Mouse (Mus musculus) neural tube, embryonic 13.5 days (tissue): ENCODE measurements around the gene Dnaaf2. TPM values are rescaled to one million over a fixed set of nuclear protein-coding genes. Genes with fewer than 3 reads are reported as not detected.
A peak's percentile ranks its signal among the peaks of the same experiment; 100 is the strongest.

Experiments
- ATAC-seq: fragments of 200-750 bp; cut with Nextera tagmentation; 2 replicates; pipeline ENCODE4 v1.8.0; 2017; ENCODE audit warnings: low read depth, mild to moderate bottlenecking, moderate TSS enrichment, moderate library complexity
- H3K27ac ChIP-seq: fragments of 300-500 bp; sonication (generic); replicated peaks from 2 replicates; pipeline ENCODE4 v1.5.1; 2015; ENCODE audit warnings: moderate library complexity, mild to moderate bottlenecking, inconsistent platforms
- H3K27me3 ChIP-seq: fragments of 300-500 bp; sonication (generic); 2 replicates; pipeline ENCODE4 v1.6.1; 2015; ENCODE audit warnings: mild to moderate bottlenecking, inconsistent platforms
- H3K36me3 ChIP-seq: fragments of 300-500 bp; sonication (generic); 2 replicates; pipeline ENCODE4 v1.6.1; 2015; ENCODE audit warnings: mild to moderate bottlenecking, inconsistent platforms
- H3K4me1 ChIP-seq: fragments of 300-500 bp; sonication (generic); replicated peaks from 2 replicates; pipeline ENCODE4 v1.6.1; 2015; ENCODE audit warnings: inconsistent platforms
- H3K4me2 ChIP-seq: fragments of 300-500 bp; sonication (generic); 2 replicates; pipeline ENCODE4 v1.6.1; 2015; ENCODE audit warnings: inconsistent platforms, mild to moderate bottlenecking, moderate library complexity
- H3K4me3 ChIP-seq: fragments of 300-500 bp; sonication (generic); 2 replicates; pipeline ENCODE4 v1.5.1; 2015; ENCODE audit warnings: mild to moderate bottlenecking, inconsistent platforms
- H3K9ac ChIP-seq: fragments of 300-500 bp; sonication (generic); 2 replicates; pipeline ENCODE4 v1.6.1; 2015; ENCODE audit warnings: moderate library complexity, mild to moderate bottlenecking, inconsistent platforms
- H3K9me3 ChIP-seq: fragments of 300-500 bp; sonication (generic); 2 replicates; pipeline ENCODE4 v1.6.1; 2016; ENCODE audit warnings: inconsistent platforms
- WGBS: fragments of 180-500 bp; shearing (Covaris S2); methylation state at CpG from one replicate; pipeline ENCODE4 v1.1.7; 2015; 5-methylcytosine and 5-hydroxymethylcytosine counted together
- polyA plus RNA-seq: library from polyadenylated mRNA; unstranded; fragments of >200 nt; fragmentation: Nextera tagmentation; extraction: Ambion mirVana; gene quantifications from 2 replicates; pipeline ENCODE4 v1.2.1, GENCODE M21; 2015

The Dnaaf2 gene
- polyA plus RNA-seq, 1 experiment from 2014 or later = 7.0 TPM

- Histone ChIP-seq H3K4me2 (no peak overlapping the region), H3K9me3 (no peaks in the 10 kb centered on the region), H3K27me3 (no peaks in the 10 kb centered on the region), H3K4me3 (no peak overlapping the region), H3K27ac (no peak overlapping the region), H3K36me3 (no peaks in the 10 kb centered on the region; the same call in 1 of the 2 replicates), H3K4me1 (no peaks in the 10 kb centered on the region), H3K9ac (no peak overlapping the region)
- no peak for ATAC-seq
- WGBS = 95% methylated on average over 7 of the region's 7 CpGs
These were observed 16.2 kb upstream of the Dnaaf2 start for GRCm38 (mm10) chr12:69214393-69214792.

GRCm38 (mm10) chr12:69213186-69213777 lies 15.1 kb upstream of the Dnaaf2 start:
- no peak overlapping the region for H3K9ac ChIP-seq
- ATAC-seq = no peak
- no peak overlapping the region for H3K27ac ChIP-seq
- H3K9me3 ChIP-seq = no peaks in the 10 kb centered on the region
- no peaks in the 10 kb centered on the region; the same call in 1 of the 2 replicates for H3K36me3 ChIP-seq
- H3K27me3 ChIP-seq = no peaks in the 10 kb centered on the region
- no peaks in the 10 kb centered on the region for H3K4me1 ChIP-seq
- WGBS = 96% methylated on average over 13 of the region's 13 CpGs
- no peak overlapping the region for H3K4me2 ChIP-seq
- H3K4me3 ChIP-seq = no peak overlapping the region

- no peaks in the 10 kb centered on the region for H3K9me3 ChIP-seq
- 86% methylated on average over 5 of the region's 5 CpGs for WGBS
- no peak overlapping the region for H3K4me3 ChIP-seq
- no peak overlapping the region for H3K4me2 ChIP-seq
- ATAC-seq = no peak
- H3K27ac ChIP-seq = no peak overlapping the region
- no peaks in the 10 kb centered on the region for H3K27me3 ChIP-seq
- no peak overlapping the region for H3K9ac ChIP-seq
- H3K36me3 ChIP-seq = no peaks in the 10 kb centered on the region; the same call in 1 of the 2 replicates
- no peaks in the 10 kb centered on the region for H3K4me1 ChIP-seq
These were observed 12.8 kb upstream of the Dnaaf2 start for GRCm38 (mm10) chr12:69211057-69211456.

DNA sequence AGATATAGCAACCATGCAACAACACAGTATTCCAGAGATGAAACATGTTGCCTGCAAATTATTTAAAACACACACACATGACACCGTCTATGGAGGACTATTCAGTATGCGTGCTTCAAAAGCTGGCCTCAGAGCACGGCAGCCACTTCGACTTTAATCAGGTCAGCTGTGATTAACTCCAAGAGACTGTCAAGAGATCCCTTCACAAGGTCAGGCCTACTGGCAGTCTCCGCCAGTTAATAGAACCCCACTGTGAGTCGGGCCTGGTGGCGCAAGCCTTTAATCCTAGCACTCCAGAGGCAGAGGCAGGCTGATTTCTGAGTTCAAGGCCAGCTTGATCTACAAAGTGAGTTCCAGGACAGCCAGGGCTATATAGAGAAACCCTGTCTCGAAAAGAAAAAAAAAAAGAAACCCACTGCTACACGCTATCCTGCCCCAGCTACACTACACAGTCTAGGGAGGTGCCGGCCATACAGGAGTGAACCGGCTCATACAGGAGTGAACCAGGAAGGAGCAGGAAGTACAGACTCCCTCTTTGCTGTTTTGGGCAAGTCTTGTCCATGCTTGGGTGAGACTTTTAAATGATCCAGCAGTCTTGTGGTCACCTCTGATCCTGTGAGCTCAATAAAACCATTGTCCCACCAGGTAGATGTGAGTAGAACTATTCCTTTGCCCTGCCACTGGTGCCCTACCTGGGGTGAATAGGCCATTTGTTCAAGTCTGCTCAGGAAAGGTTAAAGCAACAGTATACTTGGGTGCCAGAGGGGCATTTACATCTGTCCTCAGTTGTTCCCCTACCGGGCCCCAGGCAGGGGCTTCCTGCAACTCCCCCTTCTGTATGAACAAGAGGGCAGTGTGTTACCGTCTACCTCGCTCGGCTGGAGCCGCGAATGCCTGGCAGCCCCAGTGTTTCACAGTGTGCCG lies 12.1 kb upstream of the Dnaaf2 start:
- Histone ChIP-seq H3K36me3 (no peaks in the 10 kb centered on the region; the same call in 1 of the 2 replicates), H3K9me3 (no peaks in the 10 kb centered on the region), H3K27ac (no peak overlapping the region), H3K27me3 (no peaks in the 10 kb centered on the region), H3K9ac (no peak overlapping the region), H3K4me1 (no peaks in the 10 kb centered on the region), H3K4me2 (no peak overlapping the region), H3K4me3 (no peak overlapping the region)
- 88% methylated on average over 18 of the region's 18 CpGs for WGBS
- ATAC-seq = no peak

DNA sequence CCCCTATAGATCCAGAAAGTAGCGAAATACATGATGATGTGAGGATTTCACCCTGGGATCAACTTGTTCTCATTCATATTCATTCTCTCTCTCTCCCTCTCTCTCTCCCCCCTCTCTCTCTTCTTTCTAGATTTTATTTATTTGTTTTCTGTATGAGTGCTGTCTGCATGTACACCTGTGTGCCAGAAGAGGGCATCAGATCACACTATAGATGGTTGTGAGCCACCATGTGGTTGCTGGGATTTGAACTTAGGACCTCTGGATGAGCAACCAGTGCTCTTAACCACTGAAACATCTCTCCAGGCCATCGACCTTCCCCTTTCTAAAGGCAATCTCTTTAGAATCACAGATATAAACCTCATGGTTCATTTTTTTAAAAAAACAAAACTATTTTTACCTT lies 10.3 kb upstream of the Dnaaf2 start:
- 0 out of 2 replicates have a peak, but pooled peaks cover 2% of the 10 kb centered on the region for H3K4me1 ChIP-seq
- no peak overlapping the region for H3K27ac ChIP-seq
- no peaks in the 10 kb centered on the region; the same call in 1 of the 2 replicates for H3K36me3 ChIP-seq
- H3K9me3 ChIP-seq = no peaks in the 10 kb centered on the region
- H3K4me2 ChIP-seq = no peak overlapping the region
- H3K9ac ChIP-seq = no peak overlapping the region
- H3K27me3 ChIP-seq = no peaks in the 10 kb centered on the region
- ATAC-seq = no peak
- H3K4me3 ChIP-seq = no peak overlapping the region
- WGBS = 88% methylated on average over 2 of the region's 2 CpGs

- Histone ChIP-seq H3K9me3 (no peaks in the 10 kb centered on the region), H3K27ac (no peak overlapping the region), H3K27me3 (no peaks in the 10 kb centered on the region), H3K36me3 (no peaks in the 10 kb centered on the region; the same call in 1 of the 2 replicates), H3K4me1 (0 out of 2 replicates have a peak, but pooled peaks cover 2% of the 10 kb centered on the region), H3K4me3 (no peak overlapping the region), H3K9ac (no peak overlapping the region), H3K4me2 (no peak overlapping the region)
- 94% methylated on average over 7 of the region's 7 CpGs for WGBS
- no peak for ATAC-seq
These were observed 9.7 kb upstream of the Dnaaf2 start for GRCm38 (mm10) chr12:69207926-69208325.

- Histone ChIP-seq H3K4me2 (no peak overlapping the region), H3K9ac (no peak overlapping the region), H3K27me3 (no peaks in the 10 kb centered on the region), H3K36me3 (no peaks in the 10 kb centered on the region; the same call in 1 of the 2 replicates), H3K27ac (no peak overlapping the region), H3K4me3 (no peak overlapping the region), H3K9me3 (no peaks in the 10 kb centered on the region), H3K4me1 (0 out of 2 replicates have a peak, but pooled peaks cover 2% of the 10 kb centered on the region)
- 94% methylated on average over 8 of the region's 8 CpGs for whole genome bisulfite sequencing
- no peak for ATAC-seq
These were observed 9.2 kb upstream of the Dnaaf2 start for GRCm38 (mm10) chr12:69207396-69207795.

DNA sequence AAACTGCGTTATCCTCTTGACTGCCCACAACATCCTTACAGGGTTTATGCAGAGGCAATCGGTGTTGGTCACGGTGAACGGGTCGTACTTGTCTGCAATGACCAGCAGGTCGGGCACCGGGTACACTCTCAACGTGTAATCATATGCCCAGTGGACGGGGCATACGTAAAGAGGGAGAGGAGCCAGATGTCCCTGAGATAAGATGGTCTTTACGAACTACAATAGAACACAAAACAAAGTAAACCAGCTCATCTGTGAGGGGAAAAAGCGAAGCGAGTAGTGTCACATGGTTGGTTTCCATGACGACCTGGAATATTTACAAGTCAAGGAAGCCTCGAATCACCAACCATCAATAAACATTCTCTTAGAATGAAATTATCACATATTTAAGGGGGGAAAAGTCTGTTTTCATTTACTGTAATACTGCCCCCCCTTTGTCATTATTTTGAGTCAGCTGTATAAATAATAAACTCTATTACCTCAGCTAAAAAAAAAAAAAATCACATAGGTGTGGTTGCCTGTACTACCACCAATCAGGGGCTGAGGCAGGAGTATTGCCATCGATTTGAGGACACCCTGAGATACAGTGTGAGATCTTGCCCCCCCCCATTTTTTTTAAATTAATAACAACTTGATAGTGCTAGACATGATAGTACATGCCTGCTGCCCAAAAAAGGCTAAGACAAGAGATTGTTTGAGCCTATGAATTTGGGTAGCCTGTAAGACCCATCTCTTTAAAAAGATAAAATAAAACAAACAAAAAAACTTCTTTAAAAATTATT lies 6.0 kb upstream of the Dnaaf2 start, which contains the start of gene Gm49384:
TSS of gene Gm49384 (minus strand) at position 216 of the 782 bp plus-strand sequence.
- peak; percentile 49; the same call in 1 of the 2 replicates for ATAC-seq
- Histone ChIP-seq H3K27me3 (no peaks in the 10 kb centered on the region), H3K4me3 (no peak within 1 kb of the TSS), H3K4me1 (peaks cover 9% of the 10 kb centered on the region; the same call in 1 of the 2 replicates), H3K9me3 (no peaks in the 10 kb centered on the region), H3K4me2 (no peak within 1 kb of the TSS), H3K9ac (no peak within 1 kb of the TSS), H3K36me3 (peaks cover 11% of the 10 kb centered on the region), H3K27ac (no peak within 1 kb of the TSS)
- WGBS = 63% methylated on average over 16 of the region's 16 CpGs

- Histone ChIP-seq H3K36me3 (peaks cover 11% of the 10 kb centered on the region), H3K9ac (0 out of 2 replicates have a peak overlapping the region, but pooled peaks have one; percentile 18), H3K4me1 (peaks cover 35% of the 10 kb centered on the region), H3K4me2 (peak overlapping the region; percentile 97), H3K27ac (no peak overlapping the region), H3K9me3 (no peaks in the 10 kb centered on the region), H3K27me3 (no peaks in the 10 kb centered on the region), H3K4me3 (0 out of 2 replicates have a peak overlapping the region, but pooled peaks have one; percentile 2)
- no peak for ATAC-seq
These were observed 756 bp upstream of the Dnaaf2 start for GRCm38 (mm10) chr12:69198985-69199384.

DNA sequence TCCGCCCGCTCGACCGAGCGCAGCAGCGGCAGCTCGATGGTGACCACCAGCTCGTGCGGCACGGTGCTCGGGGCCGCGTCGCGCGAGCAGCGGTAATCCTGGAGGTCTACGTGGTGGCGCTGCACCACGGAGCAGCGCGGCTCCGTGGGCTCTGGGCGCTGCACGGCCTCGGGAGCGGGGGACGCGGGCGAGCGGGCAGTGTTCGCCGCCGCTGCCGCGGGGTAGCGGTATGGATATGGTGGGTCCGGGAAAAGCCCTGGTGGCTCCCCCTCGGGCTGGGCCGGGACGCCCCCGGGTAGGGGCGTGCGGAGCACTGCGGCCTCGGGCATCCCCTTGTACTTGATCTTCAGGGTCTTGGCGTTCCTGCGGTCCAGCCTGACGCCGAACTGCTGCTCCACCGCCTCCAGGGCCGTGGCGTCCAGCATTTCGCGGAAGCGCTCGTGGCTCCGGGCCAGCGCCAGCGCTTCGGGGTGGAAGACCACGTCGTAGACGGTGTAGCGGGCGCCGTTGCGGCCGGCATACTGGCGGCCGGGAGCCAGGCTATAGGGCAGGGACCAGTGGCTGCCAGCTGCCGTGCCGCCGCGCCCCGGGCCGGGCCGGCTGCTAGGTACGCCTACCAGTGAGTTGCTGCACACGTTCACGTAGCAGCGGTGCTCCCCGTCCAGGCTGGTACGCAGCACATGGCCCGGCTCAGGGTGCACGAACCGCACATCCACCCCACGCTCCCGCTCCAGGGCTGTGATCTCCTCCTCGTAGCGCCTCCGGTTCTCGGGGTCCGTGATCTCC lies 658 bp downstream of the Dnaaf2 start:
- H3K4me3 ChIP-seq = peak overlapping the region; percentile 84
- peak overlapping the region; percentile 97 for H3K4me2 ChIP-seq
- no peaks in the 10 kb centered on the region for H3K27me3 ChIP-seq
- peak; percentile 80 for ATAC-seq
- WGBS = under 1% methylated on average over 93 of the region's 94 CpGs
- peak overlapping the region; percentile 94 for H3K27ac ChIP-seq
- peaks cover 33% of the 10 kb centered on the region for H3K4me1 ChIP-seq
- H3K36me3 ChIP-seq = peaks cover 11% of the 10 kb centered on the region
- peak overlapping the region; percentile 88 for H3K9ac ChIP-seq
- no peaks in the 10 kb centered on the region for H3K9me3 ChIP-seq
